Mouse (Mus musculus): Measurements from ENCODE around the gene Olfr119. TPM values are rescaled to one million over a fixed set of nuclear protein-coding genes. Genes with fewer than 3 reads are reported as not detected.

The Olfr119 gene
- polyA plus RNA-seq (2017; shearing (Covaris generic)), result not detected

GRCm38 (mm10) chr17:37696264-37696663 lies at the start of gene Olfr119:
Gene Olfr119 (plus strand): TSS chr17:37696564.

GRCm38 (mm10) chr17:37663682-37664081 lies 32.7 kb upstream of the Olfr119 start, which contains the start of gene Olfr117:
Gene Olfr117 (minus strand): TSS chr17:37663782.

GRCm38 (mm10) chr17:37666688-37667087 lies 29.7 kb upstream of the Olfr119 start, which contains the start of gene Olfr118:
Gene Olfr118 (plus strand): TSS chr17:37666988.

GRCm38 (mm10) chr17:37721508-37721907 lies 25.1 kb downstream of the Olfr119 start, which contains the start of gene Olfr120:
Gene Olfr120 (plus strand): TSS chr17:37721808.

Other genes starting within 250 kb of the Olfr119 start
- not detected for gene Olfr109, start 237.6 kb upstream of the Olfr119 start, polyA plus RNA-seq (2017; shearing (Covaris generic))
- not detected for gene H2-M2, start 213.0 kb upstream of the Olfr119 start, polyA plus RNA-seq (2017; shearing (Covaris generic))
- not detected for gene Olfr110, start 204.1 kb upstream of the Olfr119 start, polyA plus RNA-seq (2017; shearing (Covaris generic))
- gene Olfr111, start 188.5 kb upstream of the Olfr119 start, polyA plus RNA-seq (2017; shearing (Covaris generic)), result not detected
- gene Olfr112, start 127.1 kb upstream of the Olfr119 start, polyA plus RNA-seq (2017; shearing (Covaris generic)), result 0.24 TPM
- not detected for gene Olfr113, start 118.9 kb upstream of the Olfr119 start, polyA plus RNA-seq (2017; shearing (Covaris generic))
- gene Olfr114, start 103.8 kb upstream of the Olfr119 start, polyA plus RNA-seq (2017; shearing (Covaris generic)), result not detected
- gene Olfr115, start 69.5 kb upstream of the Olfr119 start, polyA plus RNA-seq (2017; shearing (Covaris generic)), result not detected
- not detected for gene Olfr116, start 69.4 kb upstream of the Olfr119 start, polyA plus RNA-seq (2017; shearing (Covaris generic))
- not detected for gene Olfr117, start 32.8 kb upstream of the Olfr119 start, polyA plus RNA-seq (2017; shearing (Covaris generic))
- gene Olfr118, start 29.6 kb upstream of the Olfr119 start, polyA plus RNA-seq (2017; shearing (Covaris generic)), result not detected
- not detected for gene Olfr120, start 25.2 kb downstream of the Olfr119 start, polyA plus RNA-seq (2017; shearing (Covaris generic))
- not detected for gene Olfr121, start 52.3 kb downstream of the Olfr119 start, polyA plus RNA-seq (2017; shearing (Covaris generic))
- gene Olfr122, start 72.0 kb downstream of the Olfr119 start, polyA plus RNA-seq (2017; shearing (Covaris generic)), result not detected
- gene Olfr123, start 97.0 kb downstream of the Olfr119 start, polyA plus RNA-seq (2017; shearing (Covaris generic)), result not detected
- not detected for gene Olfr124, start 103.3 kb downstream of the Olfr119 start, polyA plus RNA-seq (2017; shearing (Covaris generic))
- not detected for gene Olfr125, start 136.4 kb downstream of the Olfr119 start, polyA plus RNA-seq (2017; shearing (Covaris generic))
- not detected for gene Olfr126, start 150.9 kb downstream of the Olfr119 start, polyA plus RNA-seq (2017; shearing (Covaris generic))
- not detected for gene Olfr127, start 203.9 kb downstream of the Olfr119 start, polyA plus RNA-seq (2017; shearing (Covaris generic))
- not detected for gene Olfr128, start 224.0 kb downstream of the Olfr119 start, polyA plus RNA-seq (2017; shearing (Covaris generic))

Measured in inflammation-experienced regulatory T-cells, adult 16 weeks (primary cell).